Mouse (Mus musculus): ENCODE results near the gene Sstr5. TPM values are rescaled to one million over a fixed set of nuclear protein-coding genes. Genes with fewer than 3 reads are reported as not detected.

Gene Sstr5
- polyA plus RNA-seq (2015; fragmentation: Nextera tagmentation; extraction: Ambion mirVana), result 0.08 TPM in 1 of 2 replicates, not detected in the other

DNA sequence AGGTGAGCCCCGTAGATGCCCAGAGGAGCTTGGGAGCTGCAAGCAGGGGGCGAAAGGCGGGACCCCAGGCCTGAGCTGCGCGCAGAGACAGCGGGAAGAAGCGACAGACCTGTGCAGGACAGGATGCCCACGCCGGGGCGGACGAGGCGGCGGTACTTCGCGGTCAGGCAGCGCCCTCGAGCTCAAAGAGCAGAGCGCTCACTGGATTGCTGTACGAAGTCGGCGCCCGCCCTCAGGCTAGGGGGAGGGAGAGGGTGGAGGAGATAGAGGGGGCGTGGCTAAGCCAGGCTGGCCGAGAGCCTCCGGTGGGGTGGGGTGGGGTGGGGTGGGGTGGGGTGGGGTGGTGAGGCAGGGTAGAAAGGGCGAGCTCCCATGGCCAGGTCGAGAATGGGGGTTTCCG lies at the start of gene Sstr5:
Gene Sstr5 (minus strand): TSS at position 276 of the 400 bp plus-strand sequence.
- no peaks in the 10 kb centered on the region for H3K9me3 ChIP-seq
- H3K36me3 ChIP-seq, result no peaks in the 10 kb centered on the region
- ATAC-seq (ENCODE audit: insufficient number of reproducible peaks, low FRiP score, low TSS enrichment, low read depth), result no peak
- H3K27me3 ChIP-seq, result peaks cover 61% of the 10 kb centered on the region
- peaks cover 9% of the 10 kb centered on the region for H3K4me1 ChIP-seq
- H3K27ac ChIP-seq, result no peak within 1 kb of the TSS
- H3K9ac ChIP-seq, result 0 out of 2 replicates have a peak within 1 kb of the TSS, but pooled peaks have one; percentile 3
- WGBS, result 2% methylated on average over 21 of the region's 28 CpGs
- peak within 1 kb of the TSS; percentile 31 for H3K4me3 ChIP-seq
- peak within 1 kb of the TSS; percentile 49 for H3K4me2 ChIP-seq

DNA sequence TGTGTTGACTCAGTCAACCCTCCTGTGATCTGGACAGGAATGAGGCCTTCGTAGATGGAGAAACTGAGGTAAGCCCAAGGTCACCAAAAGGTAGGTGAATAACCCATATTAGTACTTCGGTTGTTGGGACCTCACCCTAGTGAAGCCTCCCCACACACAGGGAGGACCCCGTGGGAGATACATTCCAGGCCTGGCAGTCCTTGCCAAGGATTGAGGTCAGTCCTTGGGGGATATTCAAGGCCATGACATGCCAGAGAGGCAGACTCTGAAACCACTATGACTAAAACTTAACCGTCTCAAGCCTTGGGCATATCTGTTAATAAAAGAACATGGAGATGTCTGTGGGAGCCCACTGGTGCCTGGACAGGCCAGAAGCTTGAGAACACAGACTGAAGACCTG lies 44.7 kb upstream of the Sstr5 start:
- H3K4me2 ChIP-seq, result no peak overlapping the region
- H3K27me3 ChIP-seq, result no peaks in the 10 kb centered on the region
- no peak for ATAC-seq (ENCODE audit: insufficient number of reproducible peaks, low FRiP score, low TSS enrichment, low read depth)
- H3K9me3 ChIP-seq, result no peaks in the 10 kb centered on the region
- H3K36me3 ChIP-seq, result no peaks in the 10 kb centered on the region
- no peak overlapping the region for H3K4me3 ChIP-seq
- peaks cover 8% of the 10 kb centered on the region; the same call in 1 of the 2 replicates for H3K4me1 ChIP-seq
- WGBS, result 83% methylated on average over 4 of the region's 4 CpGs
- no peak overlapping the region for H3K9ac ChIP-seq
- no peak overlapping the region for H3K27ac ChIP-seq

DNA sequence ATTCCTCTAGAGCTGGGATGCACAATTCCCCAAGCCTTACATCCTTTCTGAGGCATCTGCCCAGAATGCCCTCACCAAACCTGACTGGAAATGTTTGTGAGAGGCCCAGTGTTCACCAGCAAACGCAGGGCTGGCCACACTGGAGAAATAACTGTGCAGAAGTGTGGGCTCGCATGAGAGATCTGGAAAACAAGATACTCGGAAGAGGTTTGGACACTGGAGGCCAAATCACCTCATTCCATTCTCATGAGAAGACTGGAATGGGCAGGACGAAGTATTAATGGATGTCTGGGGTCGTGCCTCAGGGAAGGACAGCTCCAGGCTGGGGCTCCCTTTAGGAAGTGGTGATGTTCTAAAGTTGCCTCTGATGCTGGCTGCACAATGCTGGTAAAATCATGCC lies 43.6 kb upstream of the Sstr5 start:
- no peaks in the 10 kb centered on the region for H3K36me3 ChIP-seq
- 70% methylated on average over 5 of the region's 5 CpGs for WGBS
- no peak overlapping the region for H3K27ac ChIP-seq
- H3K27me3 ChIP-seq, result no peaks in the 10 kb centered on the region
- H3K4me1 ChIP-seq, result peaks cover 8% of the 10 kb centered on the region; the same call in 1 of the 2 replicates
- H3K9me3 ChIP-seq, result no peaks in the 10 kb centered on the region
- no peak overlapping the region for H3K9ac ChIP-seq
- H3K4me2 ChIP-seq, result no peak overlapping the region
- H3K4me3 ChIP-seq, result no peak overlapping the region
- ATAC-seq (ENCODE audit: insufficient number of reproducible peaks, low FRiP score, low TSS enrichment, low read depth), result no peak

DNA sequence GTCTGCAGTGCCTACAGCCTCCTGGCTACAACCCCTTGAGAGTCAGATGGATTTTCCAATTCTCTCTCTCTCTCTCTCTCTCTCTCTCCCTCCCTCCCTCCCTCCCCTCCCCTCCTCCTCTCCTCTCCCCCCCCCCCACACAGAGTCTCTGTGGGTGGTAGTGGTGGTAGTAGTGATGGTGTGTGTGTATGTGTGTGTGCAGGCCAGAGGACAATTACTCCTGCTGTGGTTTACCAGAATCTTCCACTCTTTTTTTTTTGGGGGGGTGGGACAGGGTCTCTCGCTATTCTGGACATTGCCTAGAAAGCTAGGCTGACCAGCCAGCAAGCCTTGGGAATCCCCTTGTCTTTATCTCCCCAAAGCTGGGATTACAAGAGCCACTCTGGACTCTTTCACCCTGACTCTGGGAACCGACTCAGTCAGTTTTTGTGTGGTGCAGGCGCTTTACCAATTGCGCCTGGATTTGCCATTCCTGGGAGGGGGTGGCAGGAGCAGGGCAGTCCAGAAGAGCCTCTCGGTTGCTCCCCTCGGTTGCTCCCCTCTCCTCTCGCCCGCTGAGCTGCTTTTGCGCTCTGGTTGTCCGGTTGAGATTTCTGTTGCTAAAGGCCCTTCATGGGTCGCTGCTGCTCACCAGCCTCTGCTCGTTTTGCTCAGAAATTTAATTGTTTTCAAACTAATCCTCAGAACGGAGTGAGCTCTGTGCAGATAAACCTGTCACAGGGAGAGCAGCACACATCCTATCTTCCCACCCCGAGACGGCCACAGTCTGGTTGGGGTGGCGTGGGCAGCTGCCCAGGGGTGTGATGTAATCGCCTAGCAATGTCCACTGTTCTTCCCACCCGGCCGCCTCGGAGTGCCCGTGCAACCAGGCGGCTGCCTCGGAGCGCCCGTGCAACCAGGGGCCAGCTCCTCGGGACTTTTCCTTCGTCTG lies 42.1 kb upstream of the Sstr5 start:
- H3K9ac ChIP-seq, result no peak overlapping the region
- 0 out of 2 replicates have a peak overlapping the region, but pooled peaks have one; percentile 12 for H3K4me2 ChIP-seq
- no peak for ATAC-seq (ENCODE audit: insufficient number of reproducible peaks, low FRiP score, low TSS enrichment, low read depth)
- no peaks in the 10 kb centered on the region for H3K36me3 ChIP-seq
- peak overlapping the region; percentile 11; the same call in 1 of the 2 replicates for H3K27ac ChIP-seq
- H3K4me1 ChIP-seq, result peaks cover 8% of the 10 kb centered on the region; the same call in 1 of the 2 replicates
- H3K9me3 ChIP-seq, result no peaks in the 10 kb centered on the region
- no peaks in the 10 kb centered on the region for H3K27me3 ChIP-seq
- WGBS, result 45% methylated on average over 27 of the region's 27 CpGs
- no peak overlapping the region for H3K4me3 ChIP-seq

GRCm38 (mm10) chr17:25530357-25531022 lies 33.4 kb upstream of the Sstr5 start:
- Histone ChIP-seq H3K36me3 (no peaks in the 10 kb centered on the region), H3K4me1 (peaks cover 21% of the 10 kb centered on the region), H3K4me3 (no peak overlapping the region), H3K4me2 (no peak overlapping the region), H3K9ac (no peak overlapping the region), H3K9me3 (no peaks in the 10 kb centered on the region), H3K27me3 (no peaks in the 10 kb centered on the region; the same call in 1 of the 2 replicates), H3K27ac (peak overlapping the region; percentile 38; the same call in 1 of the 2 replicates)
- WGBS, result 63% methylated on average over 8 of the region's 8 CpGs
- no peak for ATAC-seq (ENCODE audit: insufficient number of reproducible peaks, low FRiP score, low TSS enrichment, low read depth)

DNA sequence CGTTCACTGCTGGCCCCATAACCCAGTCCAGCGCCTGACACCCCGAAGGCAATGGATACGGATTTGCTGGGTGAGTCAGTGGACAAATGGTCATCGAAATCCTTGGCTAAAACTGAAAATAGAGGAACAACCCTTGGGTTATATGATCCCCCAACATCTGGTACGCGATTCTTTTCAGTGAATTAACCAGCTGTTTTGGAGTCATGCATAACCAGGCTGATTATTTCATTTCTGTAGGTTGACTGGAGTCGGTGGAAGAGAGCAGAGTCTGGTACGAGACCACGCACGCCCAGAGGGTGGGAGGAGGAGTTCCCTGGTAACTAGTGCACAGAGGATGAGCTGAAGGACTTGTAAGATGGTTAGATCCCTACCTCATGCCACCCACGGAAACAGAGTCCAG lies 25.0 kb upstream of the Sstr5 start:
- Histone ChIP-seq H3K4me2 (no peak overlapping the region), H3K4me3 (no peak overlapping the region), H3K27me3 (no peaks in the 10 kb centered on the region; the same call in 1 of the 2 replicates), H3K4me1 (peaks cover 30% of the 10 kb centered on the region), H3K27ac (no peak overlapping the region), H3K9me3 (no peaks in the 10 kb centered on the region), H3K9ac (no peak overlapping the region), H3K36me3 (no peaks in the 10 kb centered on the region)
- WGBS, result 52% methylated on average over 12 of the region's 12 CpGs
- ATAC-seq (ENCODE audit: insufficient number of reproducible peaks, low FRiP score, low TSS enrichment, low read depth), result no peak

GRCm38 (mm10) chr17:25520492-25520891 lies 23.4 kb upstream of the Sstr5 start:
- Histone ChIP-seq H3K9ac (no peak overlapping the region), H3K27me3 (no peaks in the 10 kb centered on the region), H3K9me3 (no peaks in the 10 kb centered on the region), H3K27ac (0 out of 2 replicates have a peak overlapping the region, but pooled peaks have one; percentile 38), H3K4me3 (no peak overlapping the region), H3K4me2 (no peak overlapping the region), H3K36me3 (no peaks in the 10 kb centered on the region), H3K4me1 (peaks cover 23% of the 10 kb centered on the region)
- WGBS, result 19% methylated on average over 9 of the region's 9 CpGs
- no peak for ATAC-seq (ENCODE audit: insufficient number of reproducible peaks, low FRiP score, low TSS enrichment, low read depth)

GRCm38 (mm10) chr17:25519511-25519910 lies 22.4 kb upstream of the Sstr5 start:
- Histone ChIP-seq H3K27ac (no peak overlapping the region), H3K27me3 (no peaks in the 10 kb centered on the region), H3K4me3 (no peak overlapping the region), H3K36me3 (no peaks in the 10 kb centered on the region), H3K4me2 (no peak overlapping the region), H3K9me3 (no peaks in the 10 kb centered on the region), H3K4me1 (peaks cover 24% of the 10 kb centered on the region), H3K9ac (no peak overlapping the region)
- WGBS, result 82% methylated on average over 5 of the region's 5 CpGs
- no peak for ATAC-seq (ENCODE audit: insufficient number of reproducible peaks, low FRiP score, low TSS enrichment, low read depth)

GRCm38 (mm10) chr17:25518144-25518543 lies 21.1 kb upstream of the Sstr5 start:
- H3K27me3 ChIP-seq, result no peaks in the 10 kb centered on the region
- H3K27ac ChIP-seq, result no peak overlapping the region
- H3K4me1 ChIP-seq, result peaks cover 21% of the 10 kb centered on the region
- 81% methylated on average over 17 of the region's 17 CpGs for WGBS
- no peak overlapping the region for H3K9ac ChIP-seq
- no peaks in the 10 kb centered on the region for H3K9me3 ChIP-seq
- peak; percentile 57 for ATAC-seq (ENCODE audit: insufficient number of reproducible peaks, low FRiP score, low TSS enrichment, low read depth)
- no peak overlapping the region for H3K4me3 ChIP-seq
- H3K36me3 ChIP-seq, result no peaks in the 10 kb centered on the region
- no peak overlapping the region for H3K4me2 ChIP-seq

DNA sequence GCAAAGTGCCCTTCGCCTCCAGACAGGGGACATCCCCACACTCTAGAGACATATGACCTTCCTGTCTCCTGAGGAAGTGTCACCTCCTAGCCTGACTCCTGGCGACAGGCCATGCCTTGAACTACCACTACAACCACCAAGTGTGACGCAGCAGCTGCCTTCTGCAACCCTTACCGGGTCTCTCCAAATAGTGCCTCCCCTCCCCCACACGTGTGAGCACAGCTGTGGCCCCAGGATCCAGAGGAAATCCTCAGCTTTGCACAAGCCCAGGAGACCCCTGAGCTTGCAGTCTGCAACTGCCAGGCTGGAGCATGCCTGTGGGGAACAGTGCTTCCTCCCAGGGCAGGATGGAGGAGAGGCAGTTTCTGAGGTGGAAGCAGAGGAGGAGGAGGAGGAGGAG lies 19.2 kb upstream of the Sstr5 start:
- Histone ChIP-seq H3K4me3 (no peak overlapping the region), H3K4me1 (peaks cover 21% of the 10 kb centered on the region), H3K4me2 (no peak overlapping the region), H3K27me3 (no peaks in the 10 kb centered on the region), H3K9ac (no peak overlapping the region), H3K27ac (0 out of 2 replicates have a peak overlapping the region, but pooled peaks have one; percentile 17), H3K9me3 (no peaks in the 10 kb centered on the region), H3K36me3 (no peaks in the 10 kb centered on the region)
- 27% methylated on average over 5 of the region's 5 CpGs for WGBS
- no peak for ATAC-seq (ENCODE audit: insufficient number of reproducible peaks, low FRiP score, low TSS enrichment, low read depth)

DNA sequence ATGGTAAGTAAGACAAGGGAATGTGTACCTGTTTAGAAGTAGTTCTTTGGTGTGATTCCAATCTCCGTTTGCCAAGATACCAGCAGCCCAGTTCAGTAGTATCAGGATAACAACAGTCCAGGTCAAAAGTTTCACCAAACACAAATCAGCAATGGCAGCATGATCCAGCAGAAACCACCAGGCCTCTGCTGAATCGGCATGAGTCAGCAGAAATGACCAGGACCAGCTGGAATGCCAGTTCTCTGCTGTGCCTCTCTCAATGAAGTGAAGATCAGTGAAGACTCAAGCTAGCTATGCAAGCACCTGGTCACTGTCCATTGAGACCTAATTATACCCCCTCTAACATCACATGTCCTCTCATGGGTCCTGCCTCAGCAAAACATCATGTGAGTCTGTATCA lies 17.0 kb upstream of the Sstr5 start:
- ATAC-seq (ENCODE audit: insufficient number of reproducible peaks, low FRiP score, low TSS enrichment, low read depth), result no peak
- Histone ChIP-seq H3K9me3 (no peaks in the 10 kb centered on the region), H3K27me3 (no peaks in the 10 kb centered on the region), H3K9ac (no peak overlapping the region), H3K36me3 (no peaks in the 10 kb centered on the region), H3K4me3 (no peak overlapping the region), H3K4me2 (no peak overlapping the region), H3K27ac (no peak overlapping the region), H3K4me1 (peaks cover 5% of the 10 kb centered on the region; the same call in 1 of the 2 replicates)
- WGBS, result 91% methylated on average over 2 of the region's 2 CpGs

- Histone ChIP-seq H3K9ac (no peak overlapping the region), H3K27ac (no peak overlapping the region), H3K4me2 (no peak overlapping the region), H3K36me3 (no peaks in the 10 kb centered on the region), H3K9me3 (no peaks in the 10 kb centered on the region), H3K4me3 (no peak overlapping the region), H3K4me1 (peaks cover 3% of the 10 kb centered on the region; the same call in 1 of the 2 replicates), H3K27me3 (peaks cover 8% of the 10 kb centered on the region; the same call in 1 of the 2 replicates)
- 80% methylated on average over 3 of the region's 3 CpGs for WGBS
- ATAC-seq (ENCODE audit: insufficient number of reproducible peaks, low FRiP score, low TSS enrichment, low read depth), result no peak
These were observed 14.8 kb upstream of the Sstr5 start for GRCm38 (mm10) chr17:25511876-25512275.

All from limb, embryonic 15.5 days (tissue).